Mouse (Mus musculus) Patski (cell line): ENCODE measurements around the gene Anxa7. TPM values are rescaled to one million over a fixed set of nuclear protein-coding genes. Genes with fewer than 3 reads are reported as not detected.

Experiments used
- ATAC-seq: fragments of 100-300 bp; one replicate; pipeline ENCODE4 v1.8.0; 2021
- CTCF ChIA-PET: fragments of 350-600 bp; sonication (Branson Sonifier 250); formaldehyde crosslinking; loops from one replicate; lab custom pipeline; 2022; ENCODE audit warnings: inconsistent platforms; lab: Charles Lee
- POLR2A ChIA-PET: fragments of 350-600 bp; sonication (Branson Sonifier 250); formaldehyde crosslinking; loops from one replicate; lab custom pipeline; 2022; ENCODE audit warnings: antibody characterized with exemption, inconsistent platforms; lab: Charles Lee
- DNase-seq: peaks from one replicate; pipeline ENCODE4 v3.0.0-alpha.2; 2011; ENCODE audit warnings: low read depth, low spot score
- H3K27me3 ChIP-seq: fragments of 371-371 bp; one replicate; pipeline ENCODE4 v1.5.1; 2021
- CTCF ChIP-seq: fragments of 100-300 bp; IDR thresholded peaks from one replicate; pipeline ENCODE4 v1.5.1; 2021
- in situ Hi-C: fragments of 300-500 bp; cut with MboI; formaldehyde crosslinking; loops from 3 replicates; pipeline ENCODE4 v1.11.1; 2018; ENCODE audit warnings: low pct_unique_long_range_greater_than_20kb, mixed read lengths
- polyA plus RNA-seq: library from polyadenylated mRNA; unstranded; gene quantifications from one replicate; pipeline ENCODE4 v1.2.3, GENCODE M21; 2021

Anxa7 gene
- polyA plus RNA-seq, 1 experiment from 2014 or later, result 111 TPM

GRCm38 (mm10) chr14:20478801-20479200 is 1.1 kb downstream of the Anxa7 start:
- POLR2A ChIA-PET, result no interaction called here
- H3K27me3 ChIP-seq, result no peaks in the 10 kb centered on the region
- CTCF ChIA-PET, result no interaction called here
- DNase-seq (peak; percentile 33), ATAC-seq (peak; percentile 48)
- TF ChIP-seq CTCF, result no peak
- in situ Hi-C loops, result no loop called here

GRCm38 (mm10) chr14:20478385-20478784 is 1.5 kb downstream of the Anxa7 start:
- in situ Hi-C loops, result no loop called here
- ChIA-PET POLR2A (no interaction called here), CTCF (no interaction called here)
- no peak for DNase-seq
- no peak for TF ChIP-seq CTCF
- no peak for ATAC-seq
- H3K27me3 ChIP-seq, result no peaks in the 10 kb centered on the region

- ChIA-PET POLR2A (interaction anchor here (0.6 kb wide), 1 partner anchor 53 kb away, joined by 3 read pairs; no protein-coding TSS in a partner anchor), CTCF (no interaction called here)
- no peaks in the 10 kb centered on the region for H3K27me3 ChIP-seq
- in situ Hi-C loops, result no loop called here
- no peak for TF ChIP-seq CTCF
- ATAC-seq (no peak), DNase-seq (no peak)
Observed at GRCm38 (mm10) chr14:20477261-20478025, 2.5 kb downstream of the Anxa7 start.

GRCm38 (mm10) chr14:20460216-20460615 is 19.7 kb downstream of the Anxa7 start:
- in situ Hi-C loops, result no loop called here
- ATAC-seq, result no peak
- POLR2A ChIA-PET, result interaction anchor here (0.9 kb wide), 1 partner anchor 39 kb away, joined by 3 read pairs; no protein-coding TSS in a partner anchor
- CTCF ChIA-PET, result no interaction called here
- no peaks in the 10 kb centered on the region for H3K27me3 ChIP-seq
- DNase-seq, result no peak
- TF ChIP-seq CTCF, result no peak

GRCm38 (mm10) chr14:20458378-20458777 is 21.6 kb downstream of the Anxa7 start:
- in situ Hi-C loops, result no loop called here
- DNase-seq (no peak), ATAC-seq (no peak)
- ChIA-PET POLR2A (interaction anchor here (0.7 kb wide), 1 partner anchor 25 kb away, joined by 5 read pairs; no protein-coding TSS in a partner anchor), CTCF (interaction anchor here (1.3 kb wide), 1 partner anchor 11 kb away, joined by 3 read pairs; no protein-coding TSS in a partner anchor)
- no peak for TF ChIP-seq CTCF
- no peaks in the 10 kb centered on the region for H3K27me3 ChIP-seq

- ATAC-seq (no peak), DNase-seq (no peak)
- no peak for TF ChIP-seq CTCF
- ChIA-PET CTCF (interaction anchor here (1.9 kb wide), 1 partner anchor 54 kb away, joined by 5 read pairs; no protein-coding TSS in a partner anchor), POLR2A (no interaction called here)
- in situ Hi-C loops, result no loop called here
- H3K27me3 ChIP-seq, result no peaks in the 10 kb centered on the region
Observed at GRCm38 (mm10) chr14:20452929-20453328, 27.0 kb downstream of the Anxa7 start.

GRCm38 (mm10) chr14:20451765-20452331 is 28.1 kb downstream of the Anxa7 start, which contains the start of gene Cfap70:
TSS of gene Cfap70 (minus strand) at chr14:20452226.
- TF ChIP-seq CTCF, result no peak

GRCm38 (mm10) chr14:20451302-20451701 is 28.6 kb downstream of the Anxa7 start:
- DNase-seq (no peak), ATAC-seq (no peak)
- in situ Hi-C loops, result no loop called here
- no peaks in the 10 kb centered on the region for H3K27me3 ChIP-seq
- ChIA-PET CTCF (interaction anchor here (0.8 kb wide), 1 partner anchor 8 kb away, joined by 3 read pairs; no protein-coding TSS in a partner anchor), POLR2A (no interaction called here)
- TF ChIP-seq CTCF, result no peak

More at GRCm38 (mm10) chr14:20451765-20452331, 28.1 kb downstream of the Anxa7 start, which contains the start of gene Cfap70:
- H3K27me3 ChIP-seq, result no peaks in the 10 kb centered on the region
- CTCF ChIA-PET, result interaction anchor here (0.8 kb wide), 1 partner anchor 8 kb away, joined by 3 read pairs; no protein-coding TSS in a partner anchor
- DNase-seq, result no peak
- in situ Hi-C loops, result no loop called here
- ATAC-seq, result no peak
- POLR2A ChIA-PET, result no interaction called here

- POLR2A ChIA-PET, result interaction anchor here (0.7 kb wide), 1 partner anchor 8 kb away, joined by 4 read pairs; no protein-coding TSS in a partner anchor
- CTCF ChIA-PET, result interaction anchor here (1.2 to 1.3 kb wide), 2 partner anchors 11 to 15 kb away, joined by 3 read pairs; no protein-coding TSS in a partner anchor
- no peak for TF ChIP-seq CTCF
- ATAC-seq (no peak), DNase-seq (no peak)
- in situ Hi-C loops, result loop anchor here (5.0 kb wide), 1 partner anchor 35 kb away; no protein-coding TSS in a partner anchor
- H3K27me3 ChIP-seq, result no peaks in the 10 kb centered on the region
Observed at GRCm38 (mm10) chr14:20447209-20447608, 32.7 kb downstream of the Anxa7 start.

- POLR2A ChIA-PET, result no interaction called here
- ATAC-seq (no peak), DNase-seq (no peak)
- TF ChIP-seq CTCF, result no peak
- CTCF ChIA-PET, result no interaction called here
- in situ Hi-C loops, result no loop called here
- H3K27me3 ChIP-seq, result no peaks in the 10 kb centered on the region
Observed at GRCm38 (mm10) chr14:20442252-20442651, 37.7 kb downstream of the Anxa7 start.

- no peak for DNase-seq
- in situ Hi-C loops, result no loop called here
- ChIA-PET POLR2A (no interaction called here), CTCF (no interaction called here)
- no peak for TF ChIP-seq CTCF
- H3K27me3 ChIP-seq, result no peaks in the 10 kb centered on the region
- ATAC-seq, result no peak
Observed at GRCm38 (mm10) chr14:20436976-20437375, 43.0 kb downstream of the Anxa7 start.
